Mouse (Mus musculus): ENCODE data around the gene Pde4c.

The Pde4c gene

GRCm38 (mm10) chr8:70789046-70789445, 65.5 kb downstream of the Pde4c start:
- peak; percentile 66; the same call in 1 of the 2 replicates for TF ChIP-seq GATA4 (IDR thresholded peaks at IDR 0.05; ENCODE audit: insufficient replicate concordance, low read length)

- no peak for TF ChIP-seq GATA4 (IDR thresholded peaks at IDR 0.05; ENCODE audit: insufficient replicate concordance, low read length)
Measured at GRCm38 (mm10) chr8:70790846-70791245, 67.3 kb downstream of the Pde4c start.

GRCm38 (mm10) chr8:70791294-70791701, 67.8 kb downstream of the Pde4c start:
- TF ChIP-seq GATA4 (IDR thresholded peaks at IDR 0.05; ENCODE audit: insufficient replicate concordance, low read length) = no peak

- no peak for TF ChIP-seq GATA4 (IDR thresholded peaks at IDR 0.05; ENCODE audit: insufficient replicate concordance, low read length)
Measured at GRCm38 (mm10) chr8:70791975-70792691, 68.6 kb downstream of the Pde4c start.

- no peak for TF ChIP-seq GATA4 (IDR thresholded peaks at IDR 0.05; ENCODE audit: insufficient replicate concordance, low read length)
Measured at GRCm38 (mm10) chr8:70792700-70793099, 69.2 kb downstream of the Pde4c start.

- TF ChIP-seq GATA4 (IDR thresholded peaks at IDR 0.05; ENCODE audit: insufficient replicate concordance, low read length) = no peak
Measured at GRCm38 (mm10) chr8:70794215-70794614, 70.7 kb downstream of the Pde4c start.

- no peak for TF ChIP-seq GATA4 (IDR thresholded peaks at IDR 0.05; ENCODE audit: insufficient replicate concordance, low read length)
Measured at GRCm38 (mm10) chr8:70795370-70795769, 71.8 kb downstream of the Pde4c start.

- no peak for TF ChIP-seq GATA4 (IDR thresholded peaks at IDR 0.05; ENCODE audit: insufficient replicate concordance, low read length)
Measured at GRCm38 (mm10) chr8:70796403-70797080, 73.0 kb downstream of the Pde4c start.

GRCm38 (mm10) chr8:70797081-70798070, 73.9 kb downstream of the Pde4c start:
- TF ChIP-seq GATA4 (IDR thresholded peaks at IDR 0.05; ENCODE audit: insufficient replicate concordance, low read length) = no peak

GRCm38 (mm10) chr8:70798281-70798680, 74.8 kb downstream of the Pde4c start:
- peak; percentile 15; the same call in 1 of the 2 replicates for TF ChIP-seq GATA4 (IDR thresholded peaks at IDR 0.05; ENCODE audit: insufficient replicate concordance, low read length)

- TF ChIP-seq GATA4 (IDR thresholded peaks at IDR 0.05; ENCODE audit: insufficient replicate concordance, low read length) = no peak
Measured at GRCm38 (mm10) chr8:70800648-70801047, 77.1 kb downstream of the Pde4c start.
